Mouse (Mus musculus): ENCODE results near the gene Ociad1. TPM values are rescaled to one million over a fixed set of nuclear protein-coding genes. Genes with fewer than 3 reads are reported as not detected.

Gene Ociad1
- polyA plus RNA-seq, 1 experiment from 2014 or later: 219 TPM

DNA sequence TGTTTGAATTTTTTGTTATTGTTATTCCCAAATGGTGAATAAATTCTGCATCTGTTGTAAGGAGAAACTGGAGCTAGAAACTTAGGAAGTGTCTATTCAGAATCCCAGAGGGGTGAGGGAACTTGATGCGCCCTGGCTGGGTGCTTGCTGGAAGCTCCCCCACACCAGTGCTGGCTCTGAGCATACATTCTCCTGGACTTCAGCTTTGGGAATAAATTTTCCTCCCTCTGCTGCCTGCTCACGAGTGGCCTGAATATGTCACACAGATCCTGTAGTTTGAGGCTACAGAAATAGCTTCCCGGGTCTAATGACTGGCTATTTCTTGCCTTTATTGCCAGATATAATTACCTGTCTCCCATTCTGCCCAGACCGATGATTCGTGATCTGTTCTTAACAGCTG, 70.2 kb downstream of the Ociad1 start:
- no peaks in the 10 kb centered on the region; the same call in 1 of the 2 replicates for H3K4me1 ChIP-seq
- ATAC-seq (ENCODE audit: low FRiP score, low read depth): no peak
- H3K9me3 ChIP-seq: no peaks in the 10 kb centered on the region
- no peak overlapping the region for H3K4me3 ChIP-seq
- no peaks in the 10 kb centered on the region for H3K36me3 ChIP-seq
- H3K27me3 ChIP-seq: 0 out of 2 replicates have a peak, but pooled peaks cover 5% of the 10 kb centered on the region
- WGBS: 86% methylated on average over 5 of the region's 5 CpGs
- H3K9ac ChIP-seq (replicated peaks): no peak overlapping the region
- H3K4me2 ChIP-seq (replicated peaks): no peak overlapping the region
- H3K27ac ChIP-seq (replicated peaks): no peak overlapping the region

Other genes with a start within 250 kb of the Ociad1 start
- 48.7 and 52.0 TPM in 2 replicates for gene Fryl, start 36.2 kb upstream of the Ociad1 start, polyA plus RNA-seq (2016; fragmentation: Nextera tagmentation; extraction: Ambion mirVana)
- gene Ociad2, start 48.2 kb downstream of the Ociad1 start, polyA plus RNA-seq (2016; fragmentation: Nextera tagmentation; extraction: Ambion mirVana): 16.5 and 23.0 TPM in 2 replicates
- 0.20 TPM in 1 of 2 replicates, not detected in the other for gene Cwh43, start 113.3 kb downstream of the Ociad1 start, polyA plus RNA-seq (2016; fragmentation: Nextera tagmentation; extraction: Ambion mirVana)
- gene Dcun1d4, start 188.2 kb downstream of the Ociad1 start, polyA plus RNA-seq (2016; fragmentation: Nextera tagmentation; extraction: Ambion mirVana): 58.4 and 62.2 TPM in 2 replicates

All from midbrain, embryonic 12.5 days (tissue).